Mouse (Mus musculus) hindbrain, embryonic 16.5 days (tissue): ENCODE data around the gene Nsun3. TPM values are rescaled to one million over a fixed set of nuclear protein-coding genes. Genes with fewer than 3 reads are reported as not detected.

ENCODE experiments used
- ATAC-seq: fragments of 200-750 bp; cut with Nextera tagmentation; 2 replicates; pipeline ENCODE4 v1.8.0; 2017; ENCODE audit warnings: moderate TSS enrichment, moderate library complexity
- H3K27ac ChIP-seq: fragments of 300-500 bp; sonication (generic); 2 replicates; pipeline ENCODE4 v1.5.1; 2014; ENCODE audit warnings: low read depth, mild to moderate bottlenecking, control low read depth, low read length, moderate library complexity
- H3K27me3 ChIP-seq: fragments of 300-500 bp; sonication (generic); replicated peaks from 2 replicates; pipeline ENCODE4 v1.6.1; 2014; ENCODE audit warnings: low read length; ENCODE audit not compliant: control insufficient read depth, insufficient read depth
- H3K36me3 ChIP-seq: fragments of 300-500 bp; sonication (generic); 2 replicates; pipeline ENCODE4 v1.6.1; 2014; ENCODE audit warnings: mild to moderate bottlenecking, low read length, moderate library complexity, mixed read lengths; ENCODE audit not compliant: control insufficient read depth, insufficient read depth
- H3K4me1 ChIP-seq: fragments of 300-500 bp; sonication (generic); 2 replicates; pipeline ENCODE4 v1.6.1; 2014; ENCODE audit warnings: low read depth, low read length; ENCODE audit not compliant: control insufficient read depth, insufficient read depth
- H3K4me2 ChIP-seq: fragments of 300-500 bp; sonication (generic); 2 replicates; pipeline ENCODE4 v1.6.1; 2014; ENCODE audit warnings: mild to moderate bottlenecking, low read length, control low read depth, moderate library complexity
- H3K4me3 ChIP-seq: fragments of 300-500 bp; sonication (generic); 2 replicates; pipeline ENCODE4 v1.5.1; 2014; ENCODE audit warnings: mild to moderate bottlenecking, low read length, control low read depth, moderate library complexity
- H3K9ac ChIP-seq: fragments of 300-500 bp; sonication (generic); 2 replicates; pipeline ENCODE4 v1.6.1; 2014; ENCODE audit warnings: low read depth, mild to moderate bottlenecking, control low read depth, low read length, moderate library complexity
- H3K9me3 ChIP-seq: fragments of 300-500 bp; sonication (generic); 2 replicates; pipeline ENCODE4 v1.6.1; 2014; ENCODE audit warnings: mild to moderate bottlenecking, low read length, moderate library complexity; ENCODE audit not compliant: control insufficient read depth
- WGBS: fragments of 180-500 bp; shearing (Covaris S2); extraction: QIAGEN DNeasy Blood & Tissue Kit; methylation state at CpG from one replicate; pipeline ENCODE4 v1.1.7; 2014; 5-methylcytosine and 5-hydroxymethylcytosine counted together
- polyA plus RNA-seq: library from polyadenylated mRNA; unstranded; fragments of >200 nt; fragmentation: Nextera tagmentation; extraction: Ambion mirVana; gene quantifications from 2 replicates; pipeline ENCODE4 v1.2.1, GENCODE M21; 2015

Gene Nsun3
- 9.1 and 10.9 TPM in 2 replicates for polyA plus RNA-seq

GRCm38 (mm10) chr16:62786621-62787331 is at the start of gene Nsun3:
Gene Nsun3 (minus strand): TSS chr16:62786818.
- Histone ChIP-seq H3K27me3 (no peaks in the 10 kb centered on the region), H3K4me3 (peak within 1 kb of the TSS; percentile 77), H3K9ac (peak within 1 kb of the TSS; percentile 79), H3K9me3 (no peaks in the 10 kb centered on the region), H3K36me3 (no peaks in the 10 kb centered on the region), H3K4me2 (peak within 1 kb of the TSS; percentile 69), H3K4me1 (peaks cover 18% of the 10 kb centered on the region), H3K27ac (peak within 1 kb of the TSS; percentile 84)
- peak; percentile 98 for ATAC-seq
- 2% methylated on average over 39 of the region's 41 CpGs for WGBS

GRCm38 (mm10) chr16:62834016-62834735 is 47.6 kb upstream of the Nsun3 start:
- WGBS, result 55% methylated on average over 3 of the region's 3 CpGs

GRCm38 (mm10) chr16:62832481-62832880 is 45.9 kb upstream of the Nsun3 start:
- Histone ChIP-seq H3K4me2 (no peak overlapping the region), H3K9me3 (no peaks in the 10 kb centered on the region), H3K27ac (no peak overlapping the region), H3K27me3 (no peaks in the 10 kb centered on the region), H3K4me3 (no peak overlapping the region), H3K36me3 (no peaks in the 10 kb centered on the region), H3K4me1 (no peaks in the 10 kb centered on the region), H3K9ac (no peak overlapping the region)
- ATAC-seq, result peak; percentile 56; the same call in 1 of the 2 replicates
- WGBS, result 15% methylated on average over 4 of the region's 4 CpGs

More at GRCm38 (mm10) chr16:62834016-62834735, 47.6 kb upstream of the Nsun3 start:
- H3K4me3 ChIP-seq, result no peak overlapping the region
- no peaks in the 10 kb centered on the region for H3K36me3 ChIP-seq
- no peak for ATAC-seq
- no peaks in the 10 kb centered on the region for H3K27me3 ChIP-seq
- H3K4me2 ChIP-seq, result no peak overlapping the region
- H3K9ac ChIP-seq, result no peak overlapping the region
- H3K4me1 ChIP-seq, result no peaks in the 10 kb centered on the region
- no peak overlapping the region for H3K27ac ChIP-seq
- no peaks in the 10 kb centered on the region for H3K9me3 ChIP-seq

- no peak for ATAC-seq
- Histone ChIP-seq H3K27ac (no peak overlapping the region), H3K4me3 (no peak overlapping the region)
Measured at GRCm38 (mm10) chr16:62832027-62832426, 45.4 kb upstream of the Nsun3 start.

DNA sequence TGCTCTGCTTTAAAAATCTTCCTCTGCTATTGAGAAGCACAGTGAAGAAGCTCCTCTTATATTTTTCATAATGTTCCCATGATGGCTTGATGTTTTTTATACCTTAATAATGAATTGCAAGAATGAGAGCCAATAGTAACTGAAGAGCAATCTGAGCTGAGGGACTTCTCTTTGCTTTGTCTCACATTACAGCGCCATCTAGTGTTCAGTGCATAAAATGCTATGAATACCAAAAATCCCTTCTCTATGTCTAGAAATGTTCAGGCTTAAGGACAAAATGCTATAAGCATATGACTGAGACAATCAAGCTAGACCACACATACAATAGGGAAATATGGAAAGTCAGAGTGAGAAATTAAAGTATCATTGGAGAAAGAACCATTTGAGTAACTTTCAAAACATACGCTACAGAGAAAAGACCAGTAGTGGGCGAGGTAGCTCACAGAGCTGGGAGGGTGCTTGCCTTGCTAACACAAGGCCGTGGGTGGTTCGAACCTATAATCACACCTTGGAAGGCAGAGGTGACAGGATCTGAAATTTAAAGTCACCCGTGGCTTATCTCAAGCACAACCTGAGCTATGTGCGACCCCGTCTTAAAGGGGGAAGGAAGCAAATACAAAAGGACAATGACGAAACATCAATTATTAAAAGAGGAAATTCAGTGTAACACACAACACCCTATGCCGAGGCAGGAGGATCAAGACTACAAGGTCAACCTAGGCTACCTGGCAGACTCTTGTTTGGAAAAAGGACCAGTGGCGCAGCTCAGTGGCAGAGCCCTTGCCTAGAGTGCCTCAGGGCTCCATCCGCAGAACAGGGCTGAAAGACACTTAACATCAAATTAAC is 39.8 kb upstream of the Nsun3 start:
- Histone ChIP-seq H3K9ac (no peak overlapping the region), H3K4me2 (no peak overlapping the region), H3K27ac (no peak overlapping the region), H3K27me3 (no peaks in the 10 kb centered on the region), H3K36me3 (no peaks in the 10 kb centered on the region), H3K4me1 (no peaks in the 10 kb centered on the region), H3K9me3 (no peaks in the 10 kb centered on the region), H3K4me3 (no peak overlapping the region)
- ATAC-seq, result 0 out of 2 replicates have a peak, but pooled peaks have one; percentile 58
- WGBS, result 80% methylated on average over 12 of the region's 12 CpGs

More at GRCm38 (mm10) chr16:62832027-62832426, 45.4 kb upstream of the Nsun3 start:
- no peak overlapping the region for H3K4me2 ChIP-seq
- H3K27me3 ChIP-seq, result no peaks in the 10 kb centered on the region
- H3K9me3 ChIP-seq, result no peaks in the 10 kb centered on the region
- no peaks in the 10 kb centered on the region for H3K36me3 ChIP-seq
- H3K4me1 ChIP-seq, result no peaks in the 10 kb centered on the region
- WGBS, result 86% methylated on average over 2 of the region's 2 CpGs
- no peak overlapping the region for H3K9ac ChIP-seq

DNA sequence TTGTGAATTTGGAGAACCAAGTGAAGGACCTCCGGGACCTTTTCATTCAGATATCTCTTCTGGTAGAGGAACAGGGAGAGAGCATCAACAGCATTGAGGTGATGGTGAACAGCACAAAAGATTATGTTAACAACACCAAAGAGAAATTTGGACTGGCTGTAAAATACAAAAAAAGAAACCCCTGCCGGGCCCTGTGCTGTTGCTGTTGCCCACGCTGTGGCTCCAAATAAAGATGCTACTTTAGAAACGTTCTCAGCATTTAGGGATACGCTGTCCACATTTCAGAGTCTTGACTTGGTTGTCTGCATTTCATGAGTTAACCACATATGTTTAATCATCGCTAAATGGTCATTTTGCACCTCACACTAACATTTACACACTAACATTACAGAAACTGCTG is 35.9 kb upstream of the Nsun3 start:
- 94% methylated on average over 6 of the region's 6 CpGs for WGBS
- ATAC-seq, result no peak
- H3K4me1 ChIP-seq, result no peaks in the 10 kb centered on the region
- H3K9me3 ChIP-seq, result no peaks in the 10 kb centered on the region
- no peak overlapping the region for H3K4me2 ChIP-seq
- H3K9ac ChIP-seq, result no peak overlapping the region
- no peak overlapping the region for H3K4me3 ChIP-seq
- no peaks in the 10 kb centered on the region for H3K27me3 ChIP-seq
- no peaks in the 10 kb centered on the region for H3K36me3 ChIP-seq
- H3K27ac ChIP-seq, result no peak overlapping the region

- H3K4me3 ChIP-seq, result no peak within 1 kb of the TSS
- no peaks in the 10 kb centered on the region for H3K36me3 ChIP-seq
- 89% methylated on average over 5 of the region's 5 CpGs for WGBS
- H3K4me1 ChIP-seq, result no peaks in the 10 kb centered on the region
- no peak within 1 kb of the TSS for H3K4me2 ChIP-seq
- no peak within 1 kb of the TSS for H3K27ac ChIP-seq
- no peaks in the 10 kb centered on the region for H3K27me3 ChIP-seq
- H3K9ac ChIP-seq, result no peak within 1 kb of the TSS
- H3K9me3 ChIP-seq, result no peaks in the 10 kb centered on the region
- no peak for ATAC-seq
Measured at GRCm38 (mm10) chr16:62814491-62814890, 27.9 kb upstream of the Nsun3 start, which contains the start of gene Stx19. Gene Stx19 (plus strand): TSS chr16:62814676.

DNA sequence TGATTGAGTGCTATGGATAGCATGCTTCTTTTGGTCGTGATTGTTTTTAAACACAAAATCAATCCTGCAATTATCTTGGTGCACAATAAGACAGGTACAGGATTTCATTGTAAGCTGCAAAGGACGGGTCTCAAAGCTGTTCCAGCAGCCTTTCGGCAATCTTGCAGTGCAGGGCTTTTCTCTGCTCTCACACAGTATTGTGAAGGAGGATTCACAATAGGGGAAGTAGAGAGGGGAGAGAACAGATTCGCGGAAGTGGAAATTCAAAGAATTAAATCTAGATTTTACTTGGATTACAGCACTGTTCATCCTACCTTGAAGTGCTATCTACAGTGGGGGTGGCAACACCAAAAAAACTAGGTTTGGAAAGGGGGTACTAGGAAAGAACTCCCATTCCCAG is 27.2 kb upstream of the Nsun3 start:
- 82% methylated on average over 5 of the region's 5 CpGs for WGBS
- no peak for ATAC-seq

More for the DNA sequence above, 27.2 kb upstream of the Nsun3 start:
- no peak overlapping the region for H3K4me2 ChIP-seq
- no peaks in the 10 kb centered on the region for H3K9me3 ChIP-seq
- no peaks in the 10 kb centered on the region for H3K36me3 ChIP-seq
- no peaks in the 10 kb centered on the region for H3K27me3 ChIP-seq
- no peak overlapping the region for H3K9ac ChIP-seq
- H3K4me3 ChIP-seq, result no peak overlapping the region
- no peaks in the 10 kb centered on the region for H3K4me1 ChIP-seq
- H3K27ac ChIP-seq, result no peak overlapping the region
